Mouse (Mus musculus) bone marrow, adult 2 months (tissue): Measurements from ENCODE around the gene Etfdh. TPM values are rescaled to one million over a fixed set of nuclear protein-coding genes. Genes with fewer than 3 reads are reported as not detected.
"Not testable (repeated sequence)": the region's sequence is repeated elsewhere in the genome, so short reads cannot be mapped to it uniquely, and the experiment has no call there.

Experiments used
- H3K27ac ChIP-seq: fragments of 200-500 bp; 2 replicates; pipeline ENCODE4 v1.5.1; 2012; ENCODE audit warnings: low read depth, mild to moderate bottlenecking, control low read depth, inconsistent platforms, low read length; ENCODE audit not compliant: control insufficient read depth, poor library complexity, insufficient read depth
- H3K4me1 ChIP-seq: fragments of 200-500 bp; 2 replicates; pipeline ENCODE4 v1.6.1; 2011; ENCODE audit warnings: low read length; ENCODE audit not compliant: control insufficient read depth, insufficient read depth
- H3K4me3 ChIP-seq: fragments of 200-500 bp; replicated peaks from 2 replicates; pipeline ENCODE3; 2011; ENCODE audit warnings: mild to moderate bottlenecking, low read depth, low read length, control low read depth; ENCODE audit not compliant: control insufficient read depth
- CTCF ChIP-seq: fragments of 200-500 bp; IDR thresholded peaks from 2 replicates; pipeline ENCODE4 v1.5.1; 2011; ENCODE audit warnings: low read length, control low read depth; ENCODE audit not compliant: control insufficient read depth, insufficient read depth
- POLR2A ChIP-seq: fragments of 200-500 bp; IDR thresholded peaks from 2 replicates; pipeline ENCODE4 v1.6.1; 2011; ENCODE audit warnings: low read depth, mild to moderate bottlenecking, control low read depth, low read length, borderline replicate concordance; ENCODE audit not compliant: control insufficient read depth
- WGBS: fragments of 180-500 bp; shearing (Covaris S2); methylation state at CpG from one replicate; pipeline ENCODE4 v1.1.7; 2018; 5-methylcytosine and 5-hydroxymethylcytosine counted together
- polyA plus RNA-seq: library from polyadenylated mRNA; stranded (reverse); fragments of >200 nt; gene quantifications from 2 replicates; pipeline ENCODE4 v1.2.4, GENCODE M21; 2011; ENCODE audit warnings: low replicate concordance; ENCODE audit not compliant: missing spikeins, insufficient read depth, insufficient read length

Gene Etfdh
- polyA plus RNA-seq, 1 experiment: 12.2 TPM

DNA sequence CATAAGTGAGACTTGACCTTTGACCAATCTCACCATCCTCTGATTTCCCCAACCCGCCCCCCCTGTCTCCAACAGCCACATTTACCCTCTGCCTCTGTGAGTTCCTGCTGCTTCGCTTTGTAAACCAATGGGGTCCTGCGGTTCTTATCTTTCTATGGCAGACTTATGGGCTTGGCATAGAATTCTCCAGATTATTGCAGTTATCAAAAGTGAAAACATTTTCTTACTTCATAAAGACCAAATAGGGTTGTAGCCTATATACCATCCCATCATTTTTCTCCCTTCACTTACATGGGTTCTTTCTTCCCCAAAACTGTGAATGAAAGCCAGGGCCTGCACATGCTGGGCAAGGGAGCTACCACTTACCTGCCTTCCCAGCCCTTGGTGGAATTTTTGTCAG is 55.0 kb downstream of the Etfdh start:
- TF ChIP-seq CTCF (no peak), POLR2A (no peak)
- 62% methylated on average over 3 of the region's 3 CpGs for WGBS
- Histone ChIP-seq H3K27ac (peak overlapping the region; percentile 92), H3K4me3 (no peak overlapping the region), H3K4me1 (no peaks in the 10 kb centered on the region)

DNA sequence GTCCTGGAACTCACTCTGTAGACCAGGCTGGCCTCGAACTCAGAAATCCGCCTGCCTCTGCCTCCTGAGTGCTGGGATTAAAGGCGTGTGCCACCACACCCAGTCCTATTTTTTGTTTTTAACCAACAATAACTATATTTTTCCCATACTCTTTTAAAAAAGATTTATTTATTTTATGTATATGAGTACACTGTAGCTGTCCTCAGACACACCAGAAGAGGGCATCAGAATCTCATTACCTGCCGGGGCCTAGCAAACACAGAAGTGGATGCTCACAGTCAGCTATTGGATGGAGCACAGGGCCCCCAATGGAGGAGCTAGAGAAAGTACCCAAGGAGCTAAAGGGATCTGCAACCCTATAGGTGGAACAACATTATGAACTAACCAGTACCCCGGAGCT is 55.9 kb downstream of the Etfdh start:
- WGBS: 85% methylated on average over 5 of the region's 5 CpGs
- H3K27ac ChIP-seq, H3K4me1 ChIP-seq, H3K4me3 ChIP-seq: not testable (repeated sequence)

DNA sequence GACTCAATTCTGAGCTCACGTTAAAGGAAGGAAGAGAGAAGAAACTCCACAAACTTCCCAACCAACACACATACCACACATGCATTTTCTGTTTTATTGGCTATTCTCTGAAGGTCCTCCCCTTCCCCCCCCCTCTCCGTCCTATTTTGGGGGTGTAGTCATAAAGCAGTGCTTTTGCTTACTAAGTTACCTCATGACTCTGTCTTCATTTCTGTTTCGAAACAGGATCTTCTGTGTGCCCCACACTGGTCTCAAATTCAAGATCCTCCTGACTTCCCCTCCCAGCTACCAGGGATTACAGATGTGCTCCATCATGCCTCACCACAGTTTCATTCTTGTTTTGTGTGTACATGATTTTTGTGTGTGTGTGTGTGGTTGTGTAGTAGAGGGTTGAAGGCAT is 56.9 kb downstream of the Etfdh start:
- Histone ChIP-seq H3K27ac (no peak overlapping the region), H3K4me3 (no peak overlapping the region), H3K4me1 (no peaks in the 10 kb centered on the region; the same call in 1 of the 2 replicates)
- TF ChIP-seq CTCF (no peak), POLR2A (no peak)
- WGBS: 23% methylated on average over 3 of the region's 3 CpGs

DNA sequence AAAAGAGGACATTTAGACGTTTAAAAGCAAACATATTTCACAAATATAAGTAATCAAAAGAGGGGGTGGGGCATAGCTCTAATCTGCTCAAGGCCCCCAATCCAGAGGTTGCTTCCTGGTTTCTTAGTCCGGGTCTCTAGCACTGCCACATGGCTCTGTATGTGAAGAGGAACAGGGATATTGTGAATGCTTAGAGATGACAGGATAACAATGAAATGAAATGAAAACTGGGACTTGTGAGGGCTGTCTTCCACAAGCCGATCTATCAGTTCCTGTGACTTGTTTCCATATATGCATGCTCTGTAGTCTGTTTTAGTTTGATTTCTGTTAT is 60.0 kb downstream of the Etfdh start:
- H3K4me1 ChIP-seq: peaks cover 1% of the 10 kb centered on the region; the same call in 1 of the 2 replicates
- H3K27ac ChIP-seq: no peak overlapping the region
- H3K4me3 ChIP-seq: no peak overlapping the region
- TF ChIP-seq CTCF (no peak), POLR2A (no peak)
- WGBS: 84% methylated on average over 3 of the region's 3 CpGs

DNA sequence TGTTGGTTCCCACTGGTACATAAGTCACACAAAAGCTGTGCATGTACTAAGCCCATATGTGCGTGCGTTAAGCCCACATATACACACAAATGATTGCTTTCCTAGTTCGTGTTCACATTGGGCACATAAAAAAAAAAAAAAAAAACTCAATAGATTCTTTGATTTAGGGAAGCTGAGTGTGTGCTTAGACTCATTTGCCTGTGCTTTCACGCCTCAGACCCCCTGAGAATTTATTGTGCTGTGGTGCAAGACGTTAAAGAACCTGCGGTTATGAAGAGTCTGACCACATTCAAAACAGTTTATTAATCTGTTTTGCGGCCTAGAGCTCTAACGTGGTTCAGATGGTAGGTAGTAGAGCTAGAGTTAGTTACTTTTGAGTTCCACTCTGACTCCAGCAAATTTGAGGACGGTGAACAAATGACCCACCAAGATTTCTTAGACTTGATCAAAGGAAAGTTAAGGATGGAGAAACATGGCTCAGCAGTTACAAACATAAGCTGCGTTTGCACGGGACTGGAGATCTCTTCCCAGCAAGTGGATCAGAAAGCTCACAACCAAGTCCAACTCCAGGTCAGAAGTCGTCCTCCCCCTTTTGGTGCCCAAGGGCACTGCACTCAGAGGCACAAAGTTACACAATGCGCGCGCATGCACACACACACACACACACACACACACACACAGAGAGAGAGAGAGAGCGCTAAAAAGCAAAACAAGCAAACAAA is 60.5 kb downstream of the Etfdh start:
- H3K4me1 ChIP-seq: peaks cover 1% of the 10 kb centered on the region; the same call in 1 of the 2 replicates
- no peak overlapping the region for H3K27ac ChIP-seq
- H3K4me3 ChIP-seq: no peak overlapping the region
- peak; percentile 22; the same call in 1 of the 2 replicates for TF ChIP-seq CTCF
- no peak for TF ChIP-seq POLR2A
- 67% methylated on average over 16 of the region's 16 CpGs for WGBS

DNA sequence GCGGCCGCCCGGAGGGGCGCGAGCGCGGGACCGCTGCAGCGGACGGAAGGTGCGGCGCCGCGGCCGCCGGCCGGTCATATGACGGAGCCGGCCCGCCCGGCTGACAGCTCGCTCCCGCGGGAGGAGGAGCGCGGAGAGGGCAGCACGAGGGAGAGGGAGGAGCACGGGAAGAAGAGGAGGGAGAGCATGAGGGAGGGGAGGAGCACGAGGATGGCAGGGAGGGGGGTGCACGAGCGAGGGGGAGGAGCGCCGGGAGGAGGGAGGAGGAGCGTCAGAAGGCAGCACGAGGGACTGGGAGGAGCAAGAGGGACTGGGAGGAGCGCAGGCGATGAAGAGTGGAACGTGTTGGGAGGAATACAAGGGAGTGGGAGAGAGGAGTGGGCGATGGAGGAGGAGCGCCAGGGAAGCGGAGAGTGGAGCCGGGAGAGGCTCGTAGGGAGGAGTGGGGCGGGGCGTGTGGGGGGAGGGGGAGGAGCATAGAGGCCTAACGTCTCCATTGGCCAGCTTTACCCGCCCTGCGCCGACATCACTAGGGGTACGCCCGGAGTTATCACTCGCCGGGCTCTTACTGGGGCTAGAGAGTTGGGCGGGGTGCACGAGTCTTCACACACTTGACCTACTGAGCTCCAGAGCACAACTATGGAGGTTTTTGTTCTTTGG is 61.5 kb downstream of the Etfdh start, which contains the start of gene Fnip2:
TSS of gene Fnip2 (minus strand) at position 94 of the 660 bp plus-strand sequence.
- WGBS: 2% methylated on average over 53 of the region's 55 CpGs
- peaks cover 1% of the 10 kb centered on the region; the same call in 1 of the 2 replicates for H3K4me1 ChIP-seq
- TF ChIP-seq CTCF (no peak), POLR2A (peak; percentile 70; the same call in 1 of the 2 replicates)
- H3K4me3 ChIP-seq: peak within 1 kb of the TSS; percentile 95
- H3K27ac ChIP-seq: peak within 1 kb of the TSS; percentile 82

DNA sequence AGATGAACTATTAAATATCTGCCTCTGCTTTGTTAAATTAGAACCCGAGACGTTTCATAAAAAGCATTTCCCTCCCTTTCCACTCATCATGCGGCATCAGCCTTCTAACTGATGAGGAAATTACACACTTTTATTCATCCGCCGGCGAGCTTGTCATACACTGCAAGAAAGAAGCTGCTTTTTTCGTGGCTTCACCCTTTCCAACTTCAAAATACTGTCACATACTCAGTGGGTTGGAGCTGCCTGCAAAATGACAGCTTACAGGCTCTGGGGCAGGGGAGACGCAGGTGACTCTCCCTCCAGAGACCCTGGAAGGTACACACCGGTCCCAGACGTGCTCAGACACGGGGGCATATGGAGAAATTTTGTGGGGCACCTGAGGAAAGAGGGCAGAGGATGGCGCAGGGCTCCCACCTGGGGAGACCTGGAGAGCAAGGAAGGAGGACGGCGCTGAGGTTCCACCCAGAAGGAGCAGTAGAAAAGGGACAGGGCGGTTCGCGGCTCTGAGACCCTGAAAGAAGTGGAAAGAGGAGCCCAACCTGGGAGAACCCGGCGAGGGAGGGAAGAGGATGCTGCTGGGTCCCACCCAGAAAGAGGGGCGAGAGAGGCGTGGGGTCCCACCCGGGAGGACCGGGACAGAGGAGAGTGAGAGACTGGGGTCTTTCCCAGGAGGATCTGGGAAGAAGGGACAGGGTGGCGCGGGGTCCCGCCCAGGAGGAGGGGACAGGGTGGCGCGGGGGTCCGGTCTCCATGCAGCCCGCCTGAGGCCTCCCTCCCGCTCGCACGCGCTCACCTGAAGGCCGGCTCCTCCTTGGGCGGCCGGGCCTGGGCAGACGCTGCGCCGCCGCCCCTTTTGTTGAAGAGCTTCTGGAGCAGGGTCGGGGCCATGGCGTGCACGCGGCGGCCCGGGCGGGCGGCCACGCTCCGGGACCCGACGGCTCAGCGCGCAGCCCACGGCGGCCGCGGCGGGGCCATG is 62.3 kb downstream of the Etfdh start:
- 6% methylated on average over 60 of the region's 60 CpGs for WGBS
- Histone ChIP-seq H3K27ac (peak overlapping the region; percentile 80), H3K4me1 (peaks cover 2% of the 10 kb centered on the region; the same call in 1 of the 2 replicates), H3K4me3 (peak overlapping the region; percentile 95)
- TF ChIP-seq POLR2A (no peak), CTCF (no peak)
